ENCODE assay signal across 15 mouse cellular contexts in the genomic region with DNA sequence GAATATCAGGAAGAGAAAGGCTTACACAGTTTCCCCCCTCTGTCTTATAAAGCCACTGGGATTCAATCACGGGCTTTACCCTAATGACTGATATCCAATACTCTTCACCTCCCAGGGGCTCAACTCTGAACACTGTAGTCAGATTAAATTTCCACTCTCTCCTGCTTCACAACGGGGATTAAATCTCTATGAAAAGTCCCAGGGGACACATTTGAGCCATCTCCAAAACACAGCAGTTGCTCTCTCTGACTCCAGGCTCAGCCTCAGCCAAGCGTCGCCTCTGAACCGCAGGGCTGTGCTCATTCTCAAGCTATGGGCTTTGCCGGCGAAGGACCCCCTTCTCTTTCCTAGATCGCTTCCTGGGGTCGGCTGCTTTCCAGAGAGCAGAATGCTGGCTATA.
A peak's percentile ranks its signal among the peaks of the same experiment; 100 is the strongest.
DNase-seq lines count a peak whose midpoint lies in the region; ATAC-seq and TF ChIP-seq lines count a peak whose summit lies in the region.
"Had no signal": no experiment of that assay in that cellular context is flagged by ENCODE, and none has a peak within 500 bp of the region (broad histone marks: within the 10 kb centered on the region; RNA-seq: fewer than 3 reads in every experiment).

No protein-coding gene starts in this region.

- ATAC-seq in heart, embryonic 11.5 days (replicated peaks; ENCODE audit: insufficient number of reproducible peaks, low FRiP score, low TSS enrichment) = no peak
- no peak for ATAC-seq in kidney, embryonic 15.5 days (replicated peaks; ENCODE audit: low FRiP score)
- ATAC-seq in embryonic facial prominence, embryonic 14.5 days (ENCODE audit: low read depth) = peak; percentile 75; the same call in 1 of the 2 replicates

- TF ChIP-seq EP300 in heart, adult 2 months (IDR thresholded peaks at IDR 0.05; ENCODE audit: insufficient read depth, low read depth, low read length) = no peak

- DNase-seq in heart, adult 2 months = peak in 1 of 2 experiments; percentile 27
- DNase-seq in kidney, postnatal 36 days = peak; percentile 15 to 23
- DNase-seq in brain, embryonic 14.5 days (ENCODE audit: low read depth) = peak; percentile 25
- peak; percentile 74 for DNase-seq in embryonic facial prominence, embryonic 14.5 days (ENCODE audit: low spot score)
- no peak for DNase-seq in thymus, postnatal 25 days
- DNase-seq in urinary bladder, adult 18-20 months (ENCODE audit: low spot score in 2 of 2) = no peak
- DNase-seq: adrenal gland, adult 8-10 months; cerebellum, adult 9-10 months; kidney, adult 18-20 months; lung, embryonic 14.5 days; retina, postnatal 1 day; thymus, adult 2 months had no signal

- H3K4me2 ChIP-seq in heart, embryonic 11.5 days = no peak overlapping the region
- no peak overlapping the region for H3K4me2 ChIP-seq in kidney, embryonic 15.5 days
- H3K4me2 ChIP-seq in embryonic facial prominence, embryonic 14.5 days (ENCODE audit: low read depth, low read length) = no peak overlapping the region
- H3K4me2 ChIP-seq: lung, embryonic 14.5 days had no signal

- H3K4me1 ChIP-seq in heart, adult 2 months (ENCODE audit: control insufficient read depth, insufficient read depth, low read length) = peaks cover 45% of the 10 kb centered on the region
- H3K4me1 ChIP-seq in heart, embryonic 11.5 days (ENCODE audit: control insufficient read depth, insufficient read depth, low read length) = peaks cover 12% of the 10 kb centered on the region
- peaks cover 56% of the 10 kb centered on the region for H3K4me1 ChIP-seq in kidney, embryonic 15.5 days
- H3K4me1 ChIP-seq in embryonic facial prominence, embryonic 14.5 days (ENCODE audit: control insufficient read depth, insufficient read depth, low read length) = 0 out of 2 replicates have a peak, but pooled peaks cover 11% of the 10 kb centered on the region

- H3K9me3 ChIP-seq in heart, embryonic 11.5 days (replicated peaks; ENCODE audit: control insufficient read depth, low read length) = no peaks in the 10 kb centered on the region
- H3K9me3 ChIP-seq in kidney, embryonic 15.5 days (replicated peaks) = no peaks in the 10 kb centered on the region
- H3K9me3 ChIP-seq in embryonic facial prominence, embryonic 14.5 days (ENCODE audit: control insufficient read depth, low read length) = no peaks in the 10 kb centered on the region

- H3K27me3 ChIP-seq in heart, adult 2 months (ENCODE audit: control insufficient read depth, insufficient read depth, low read length) = no peaks in the 10 kb centered on the region
- H3K27me3 ChIP-seq in heart, embryonic 11.5 days (ENCODE audit: control insufficient read depth, insufficient read depth, low read length) = no peaks in the 10 kb centered on the region
- H3K27me3 ChIP-seq in kidney, embryonic 15.5 days = peaks cover 10% of the 10 kb centered on the region; the same call in 1 of the 2 replicates
- H3K27me3 ChIP-seq in embryonic facial prominence, embryonic 14.5 days (replicated peaks; ENCODE audit: control insufficient read depth, insufficient read depth, low read length) = no peaks in the 10 kb centered on the region; the same call in 1 of the 2 replicates

- no peaks in the 10 kb centered on the region; the same call in 1 of the 2 replicates for H3K36me3 ChIP-seq in heart, adult 2 months (ENCODE audit: control insufficient read depth, insufficient read depth, low read length)
- H3K36me3 ChIP-seq in heart, embryonic 11.5 days (ENCODE audit: control insufficient read depth, insufficient read depth, low read length) = no peaks in the 10 kb centered on the region
- H3K36me3 ChIP-seq in kidney, embryonic 15.5 days = no peaks in the 10 kb centered on the region
- no peaks in the 10 kb centered on the region for H3K36me3 ChIP-seq in embryonic facial prominence, embryonic 14.5 days (ENCODE audit: control insufficient read depth, insufficient read depth, low read length)

- H3K27ac ChIP-seq in heart, adult 2 months = peak overlapping the region; percentile 28
- H3K27ac ChIP-seq in heart, embryonic 11.5 days (ENCODE audit: low read depth, low read length) = no peak overlapping the region
- no peak overlapping the region for H3K27ac ChIP-seq in kidney, embryonic 15.5 days
- no peak overlapping the region for H3K27ac ChIP-seq in embryonic facial prominence, embryonic 14.5 days (replicated peaks; ENCODE audit: low read depth, low read length)
- H3K27ac ChIP-seq: macrophage had no signal

- no peak overlapping the region for H3K9ac ChIP-seq in heart, adult 2 months (ENCODE audit: low read depth, low read length)
- no peak overlapping the region for H3K9ac ChIP-seq in heart, embryonic 11.5 days (ENCODE audit: low read depth, low read length)
- no peak overlapping the region for H3K9ac ChIP-seq in kidney, embryonic 15.5 days
- H3K9ac ChIP-seq in embryonic facial prominence, embryonic 14.5 days (ENCODE audit: low read depth, low read length) = no peak overlapping the region
- H3K9ac ChIP-seq: lung, embryonic 14.5 days had no signal

- intact Hi-C loops in heart, adult 2 months (cut with DNase I) = loop anchor here (5.0 kb wide), 2 partner anchors 92 to 322 kb away; no protein-coding TSS in a partner anchor

- no peak for TF ChIP-seq CTCF in heart, adult 2 months (IDR thresholded peaks at IDR 0.05)
- no peak for TF ChIP-seq CTCF in brain, embryonic 14.5 days (IDR thresholded peaks at IDR 0.05; ENCODE audit: borderline replicate concordance, extremely low read depth, insufficient read depth, insufficient read length)

- H3K4me3 ChIP-seq in heart, adult 2 months = no peak overlapping the region
- H3K4me3 ChIP-seq in heart, embryonic 11.5 days (ENCODE audit: low read depth, low read length) = no peak overlapping the region
- H3K4me3 ChIP-seq in kidney, embryonic 15.5 days (replicated peaks) = no peak overlapping the region
- H3K4me3 ChIP-seq in embryonic facial prominence, embryonic 14.5 days (ENCODE audit: low read depth, low read length) = no peak overlapping the region

- 40% methylated on average over 9 of the region's 9 CpGs for WGBS in heart, adult 2 months
- WGBS in heart, embryonic 11.5 days (ENCODE audit: insufficient replicate concordance) = 61% methylated on average over 9 of the region's 9 CpGs
- WGBS in kidney, embryonic 15.5 days = 36% methylated on average over 9 of the region's 9 CpGs
- WGBS in embryonic facial prominence, embryonic 14.5 days = 40% methylated on average over 9 of the region's 9 CpGs

- no peak for TF ChIP-seq POLR2A in heart, adult 2 months (IDR thresholded peaks at IDR 0.05; ENCODE audit: insufficient read depth, low read depth, low read length)
- TF ChIP-seq POLR2A in brain, embryonic 14.5 days (IDR thresholded peaks at IDR 0.05; ENCODE audit: borderline replicate concordance, extremely low read depth, insufficient read depth, insufficient read length, poor library complexity, severe bottlenecking) = no peak

- no peaks in the 10 kb centered on the region for H3K79me2 ChIP-seq in heart, adult 2 months (replicated peaks; ENCODE audit: control insufficient read depth, insufficient read depth, low read length)

Comparison
In these comparisons a context has a peak if more than half of its experiments do, and no peak if none do; other contexts are left out.
1. DNase-seq: peak in kidney, postnatal 36 days (2 of 2), brain, embryonic 14.5 days (single experiment) and embryonic facial prominence, embryonic 14.5 days (single experiment); none in thymus, postnatal 25 days (single experiment) and urinary bladder, adult 18-20 months (0 of 2).